Mouse (Mus musculus) MEL (cell line): ENCODE data around the gene Sptbn1. TPM values are rescaled to one million over a fixed set of nuclear protein-coding genes. Genes with fewer than 3 reads are reported as not detected.

Experiments
- DNase-seq: peaks from one replicate; pipeline ENCODE4 v3.0.0; 2011; ENCODE audit warnings: low read depth, low spot score
- H3K27ac ChIP-seq: 2 replicates; pipeline ENCODE4 v1.5.1; 2012; ENCODE audit warnings: low read depth, mild to moderate bottlenecking, control low read depth, low read length, moderate library complexity; ENCODE audit not compliant: control insufficient read depth
- H3K27me3 ChIP-seq, 2 experiments: fragments of 150-350 bp in 1 of 2; sonication (generic) in 1 of 2; 2 replicates each; pipeline ENCODE4 v1.6.1; 2012; ENCODE audit warnings: low read length in 2 of 2, mild to moderate bottlenecking in 2 of 2, improper control_type of control experiment in 1 of 2, moderate library complexity in 1 of 2; ENCODE audit not compliant: insufficient read depth in 2 of 2, control insufficient read depth in 1 of 2
- H3K36me3 ChIP-seq, 2 experiments: 2 replicates each; pipeline ENCODE4 v1.6.1; 2012 to 2014; ENCODE audit warnings: low read length in 2 of 2, improper control_type of control experiment in 1 of 2, inconsistent platforms in 1 of 2, mild to moderate bottlenecking in 1 of 2; ENCODE audit not compliant: insufficient read depth in 2 of 2, control insufficient read depth in 1 of 2
- H3K4me1 ChIP-seq, 2 experiments: fragments of 150-350 bp in 1 of 2; sonication (generic) in 1 of 2; 2 replicates each; pipeline ENCODE4 v1.6.1; 2012; ENCODE audit warnings: low read length in 2 of 2, improper control_type of control experiment in 1 of 2, mild to moderate bottlenecking in 1 of 2; ENCODE audit not compliant: insufficient read depth in 2 of 2, control insufficient read depth in 1 of 2
- H3K4me3 ChIP-seq, 2 experiments: fragments of 150-350 bp in 1 of 2; sonication (generic) in 1 of 2; 2 replicates each; pipeline ENCODE4 v1.5.1; 2012; ENCODE audit warnings: low read depth in 2 of 2, low read length in 2 of 2, mild to moderate bottlenecking in 2 of 2, moderate library complexity in 2 of 2, control low read depth in 1 of 2, improper control_type of control experiment in 1 of 2; ENCODE audit not compliant: control insufficient read depth in 1 of 2, insufficient read depth in 1 of 2
- H3K79me2 ChIP-seq: 2 replicates; pipeline ENCODE4 v1.6.1; 2012; ENCODE audit warnings: mild to moderate bottlenecking, low read length, moderate library complexity; ENCODE audit not compliant: control insufficient read depth, poor library complexity, insufficient read depth
- H3K9ac ChIP-seq: 2 replicates; pipeline ENCODE4 v1.6.1; 2012; ENCODE audit warnings: low read depth, mild to moderate bottlenecking, control low read depth, low read length, moderate library complexity; ENCODE audit not compliant: control insufficient read depth, poor library complexity, severe bottlenecking
- H3K9me3 ChIP-seq: fragments of 150-350 bp; sonication (generic); replicated peaks from 2 replicates; pipeline ENCODE4 v1.6.1; 2012; ENCODE audit warnings: mild to moderate bottlenecking, low read length, improper control_type of control experiment, moderate library complexity; ENCODE audit not compliant: insufficient read depth
- CHD1 ChIP-seq: IDR thresholded peaks from 2 replicates; pipeline ENCODE4 v1.6.1; 2012; ENCODE audit warnings: low read depth, mild to moderate bottlenecking, inconsistent platforms, low read length, improper control_type of control experiment
- ELF1 ChIP-seq: IDR thresholded peaks from 2 replicates; pipeline ENCODE4 v1.6.1; 2014; ENCODE audit warnings: low read depth, mild to moderate bottlenecking, inconsistent platforms, low read length, improper control_type of control experiment, moderate library complexity
- EP300 ChIP-seq, 2 experiments: IDR thresholded peaks; 2 replicates each; pipeline ENCODE4 v1.6.1; 2011; ENCODE audit warnings: improper control_type of control experiment in 2 of 2, low read length in 2 of 2, low read depth in 1 of 2, mild to moderate bottlenecking in 1 of 2
- ETS1 ChIP-seq: IDR thresholded peaks from 2 replicates; pipeline ENCODE4 v1.6.1; 2012; ENCODE audit warnings: low read depth, mild to moderate bottlenecking, inconsistent platforms, low read length, improper control_type of control experiment, moderate library complexity
- GABPA ChIP-seq: IDR thresholded peaks from 2 replicates; pipeline ENCODE4 v1.6.1; 2012; ENCODE audit warnings: low read depth, mild to moderate bottlenecking, inconsistent platforms, low read length, improper control_type of control experiment, moderate library complexity
- KAT2A ChIP-seq: conservative IDR thresholded peaks from 2 replicates; pipeline ENCODE4 v1.6.1; 2012; ENCODE audit warnings: low read depth, low read length, improper control_type of control experiment, inconsistent platforms
- MAFK ChIP-seq: IDR thresholded peaks from 2 replicates; pipeline ENCODE4 v1.6.1; 2011; ENCODE audit warnings: low read depth, mild to moderate bottlenecking, low read length, improper control_type of control experiment, borderline replicate concordance
- MAX ChIP-seq: IDR thresholded peaks from 2 replicates; pipeline ENCODE4 v1.6.1; 2011; ENCODE audit warnings: low read length, improper control_type of control experiment
- MAZ ChIP-seq: IDR thresholded peaks from 2 replicates; pipeline ENCODE4 v1.6.1; 2012; ENCODE audit warnings: low read depth, mild to moderate bottlenecking, inconsistent platforms, low read length, improper control_type of control experiment
- MEF2A ChIP-seq: IDR thresholded peaks from 2 replicates; pipeline ENCODE4 v1.6.1; 2014; ENCODE audit warnings: low read depth, mild to moderate bottlenecking, inconsistent platforms, low read length, improper control_type of control experiment; ENCODE audit not compliant: poor library complexity, insufficient replicate concordance, severe bottlenecking; ENCODE audit errors: extremely low read depth
- MXI1 ChIP-seq: IDR thresholded peaks from 2 replicates; pipeline ENCODE4 v1.6.1; 2011; ENCODE audit warnings: mild to moderate bottlenecking, low read depth, low read length, improper control_type of control experiment
- MYC ChIP-seq: IDR thresholded peaks from 2 replicates; pipeline ENCODE4 v1.6.1; 2011; ENCODE audit warnings: low read depth, mild to moderate bottlenecking, low read length, improper control_type of control experiment, moderate library complexity
- NELFE ChIP-seq: IDR thresholded peaks from 2 replicates; pipeline ENCODE4 v1.6.1; 2011; ENCODE audit warnings: low read depth, low read length, improper control_type of control experiment
- RAD21 ChIP-seq: IDR thresholded peaks from 2 replicates; pipeline ENCODE4 v1.6.1; 2011; ENCODE audit warnings: mild to moderate bottlenecking, low read depth, low read length, improper control_type of control experiment
- RCOR1 ChIP-seq: IDR thresholded peaks from 2 replicates; pipeline ENCODE4 v1.6.1; 2012; ENCODE audit warnings: low read depth, mild to moderate bottlenecking, inconsistent platforms, low read length, improper control_type of control experiment
- SMC3 ChIP-seq: IDR thresholded peaks from 2 replicates; pipeline ENCODE4 v1.6.1; 2011; ENCODE audit warnings: low read depth, low read length, improper control_type of control experiment
- TAL1 ChIP-seq: IDR thresholded peaks from 2 replicates; pipeline ENCODE4 v1.6.1; 2012; ENCODE audit warnings: mild to moderate bottlenecking, inconsistent platforms, low read length, moderate library complexity, mixed read lengths
- TBP ChIP-seq: IDR thresholded peaks from 2 replicates; pipeline ENCODE4 v1.8.0; 2011; ENCODE audit warnings: low read depth, low read length, improper control_type of control experiment
- USF1 ChIP-seq: IDR thresholded peaks from 2 replicates; pipeline ENCODE4 v1.6.1; 2014; ENCODE audit warnings: low read depth, mild to moderate bottlenecking, inconsistent platforms, low read length, improper control_type of control experiment, moderate library complexity
- ZNF384 ChIP-seq: IDR thresholded peaks from 2 replicates; pipeline ENCODE4 v1.6.1; 2012; ENCODE audit warnings: low read depth, mild to moderate bottlenecking, inconsistent platforms, low read length, improper control_type of control experiment
- polyA plus RNA-seq, 2 experiments: library from polyadenylated mRNA; stranded (reverse) in 1 of 2; unstranded in 1 of 2; fragments of >175 nt in 1 of 2; fragments of >200 nt in 1 of 2; gene quantifications; 2 replicates each; pipeline versions ENCODE4 v1.2.1 to v1.2.4; 2012; ENCODE audit warnings: low replicate concordance in 2 of 2, low read depth in 1 of 2; ENCODE audit not compliant: insufficient read length in 2 of 2, insufficient read depth in 1 of 2, missing spikeins in 1 of 2
- total RNA-seq: library from RNA; depleted of rRNA; stranded (reverse); fragments of 300-350 nt; gene quantifications from 2 replicates; pipeline ENCODE4 v1.2.3, GENCODE M21; 2012

The Sptbn1 gene
- total and polyA plus RNA-seq, 3 experiments, result 14.6 to 20.2 TPM; not detected in 1

GRCm38 (mm10) chr11:30266691-30267035 lies 1.3 kb downstream of the Sptbn1 start:
- Histone ChIP-seq H3K79me2 (no peaks in the 10 kb centered on the region; the same call in 1 of the 2 replicates), H3K4me3 (peak overlapping the region; percentile 75 to 86; a peak in 3 of 4 replicates), H3K4me1 (no peaks in the 10 kb centered on the region; a peak in 1 of 4 replicates), H3K27ac (no peak overlapping the region), H3K9ac (no peak overlapping the region; the same call in 1 of the 2 replicates), H3K36me3 (no peaks in the 10 kb centered on the region), H3K27me3 (peaks cover 19 to 25% of the 10 kb centered on the region in 2 experiments), H3K9me3 (no peaks in the 10 kb centered on the region)
- no peak for DNase-seq
- no peak for TF ChIP-seq RCOR1
- no peak for TF ChIP-seq MAZ
- no peak for TF ChIP-seq NELFE
- TF ChIP-seq TAL1, result no peak
- no peak for TF ChIP-seq ETS1
- TF ChIP-seq KAT2A, result no peak
- no peak for TF ChIP-seq MEF2A
- no peak for TF ChIP-seq GABPA
- TF ChIP-seq MXI1, result no peak
- TF ChIP-seq RAD21, result no peak

- DNase-seq, result no peak
- no peak overlapping the region for H3K9ac ChIP-seq
- TF ChIP-seq USF1 (no peak), MYC (no peak), ZNF384 (no peak), ELF1 (no peak), CHD1 (no peak), MXI1 (no peak), MAX (no peak), RCOR1 (no peak), EP300 (IDR thresholded peaks at IDR 0.05; ENCODE audit: low read depth in 1 of 2, low read length in 2 of 2) (no peak), TBP (no peak), MAFK (no peak), SMC3 (no peak)
- no peaks in the 10 kb centered on the region for H3K9me3 ChIP-seq
- no peaks in the 10 kb centered on the region; a peak in 1 of 4 replicates for H3K4me1 ChIP-seq
- H3K27me3 ChIP-seq, result peaks cover 17 to 21% of the 10 kb centered on the region in 2 experiments
- no peak overlapping the region for H3K27ac ChIP-seq
- no peaks in the 10 kb centered on the region; the same call in 1 of the 2 replicates for H3K79me2 ChIP-seq
- H3K36me3 ChIP-seq, result no peaks in the 10 kb centered on the region
- no peak overlapping the region for H3K4me3 ChIP-seq
These were observed 2.3 kb downstream of the Sptbn1 start for GRCm38 (mm10) chr11:30265666-30266065.
